Mouse (Mus musculus): ENCODE data around the gene Tsku.

Tsku gene

GRCm38 (mm10) chr7:98328311-98328710 lies 32.8 kb downstream of the Tsku start:
- no peak for DNase-seq (ENCODE audit: low spot score in 2 of 2)

GRCm38 (mm10) chr7:98326051-98326450 lies 35.1 kb downstream of the Tsku start:
- DNase-seq (ENCODE audit: low spot score in 2 of 2) = no peak

GRCm38 (mm10) chr7:98324228-98324627 lies 36.9 kb downstream of the Tsku start:
- no peak for DNase-seq (ENCODE audit: low spot score in 2 of 2)

- peak in 1 of 2 experiments; percentile 9 for DNase-seq (ENCODE audit: low spot score in 2 of 2)
Measured at GRCm38 (mm10) chr7:98323288-98324019, 37.7 kb downstream of the Tsku start.

- DNase-seq (ENCODE audit: low spot score in 2 of 2) = no peak
Measured at GRCm38 (mm10) chr7:98322415-98322814, 38.7 kb downstream of the Tsku start.

GRCm38 (mm10) chr7:98321083-98321482 lies 40.0 kb downstream of the Tsku start, which contains the start of gene Acer3:
Acer3 (minus strand) TSS chr7:98321208.
- DNase-seq (ENCODE audit: low spot score in 2 of 2) = no peak

- no peak for DNase-seq (ENCODE audit: low spot score in 2 of 2)
Measured at GRCm38 (mm10) chr7:98320006-98320556, 41.0 kb downstream of the Tsku start.

GRCm38 (mm10) chr7:98316568-98316967 lies 44.6 kb downstream of the Tsku start:
- no peak for DNase-seq (ENCODE audit: low spot score in 2 of 2)

- no peak for DNase-seq (ENCODE audit: low spot score in 2 of 2)
Measured at GRCm38 (mm10) chr7:98315087-98315486, 46.0 kb downstream of the Tsku start.

- no peak for DNase-seq (ENCODE audit: low spot score in 2 of 2)
Measured at GRCm38 (mm10) chr7:98312185-98312920, 48.8 kb downstream of the Tsku start.

GRCm38 (mm10) chr7:98310266-98310665 lies 50.9 kb downstream of the Tsku start:
- no peak for DNase-seq (ENCODE audit: low spot score in 2 of 2)

GRCm38 (mm10) chr7:98309219-98310030 lies 51.7 kb downstream of the Tsku start:
- peak; percentile 96 to 97 for DNase-seq (ENCODE audit: low spot score in 2 of 2)

- no peak for DNase-seq (ENCODE audit: low spot score in 2 of 2)
Measured at GRCm38 (mm10) chr7:98308607-98309218, 52.4 kb downstream of the Tsku start.

- DNase-seq (ENCODE audit: low spot score in 2 of 2) = no peak
Measured at GRCm38 (mm10) chr7:98307921-98308606, 53.1 kb downstream of the Tsku start.

GRCm38 (mm10) chr7:98307411-98307810 lies 53.7 kb downstream of the Tsku start:
- DNase-seq (ENCODE audit: low spot score in 2 of 2) = no peak
